Mouse (Mus musculus): ENCODE data around the gene Pln.

GRCm38 (mm10) chr10:53335974-53336373, 1.5 kb upstream of the Pln start:
- TF ChIP-seq CTCF (IDR thresholded peaks at IDR 0.05; ENCODE audit: extremely low read depth, insufficient read depth, insufficient read length, insufficient replicate concordance) = no peak
- TF ChIP-seq POLR2A (IDR thresholded peaks at IDR 0.05; ENCODE audit: low read depth, low read length) = no peak
